Mouse (Mus musculus) cerebellum, postnatal 10 days (tissue): ENCODE results near the gene Cux1.
"Not testable (repeated sequence)": the region's sequence is repeated elsewhere in the genome, so short reads cannot be mapped to it uniquely, and the experiment has no call there.

Source experiments
- DNase-seq, 2 experiments: peaks; one replicate each; pipeline ENCODE4 v3.0.0; 2021; ENCODE audit warnings: mixed read lengths in 2 of 2

Gene Cux1

DNA sequence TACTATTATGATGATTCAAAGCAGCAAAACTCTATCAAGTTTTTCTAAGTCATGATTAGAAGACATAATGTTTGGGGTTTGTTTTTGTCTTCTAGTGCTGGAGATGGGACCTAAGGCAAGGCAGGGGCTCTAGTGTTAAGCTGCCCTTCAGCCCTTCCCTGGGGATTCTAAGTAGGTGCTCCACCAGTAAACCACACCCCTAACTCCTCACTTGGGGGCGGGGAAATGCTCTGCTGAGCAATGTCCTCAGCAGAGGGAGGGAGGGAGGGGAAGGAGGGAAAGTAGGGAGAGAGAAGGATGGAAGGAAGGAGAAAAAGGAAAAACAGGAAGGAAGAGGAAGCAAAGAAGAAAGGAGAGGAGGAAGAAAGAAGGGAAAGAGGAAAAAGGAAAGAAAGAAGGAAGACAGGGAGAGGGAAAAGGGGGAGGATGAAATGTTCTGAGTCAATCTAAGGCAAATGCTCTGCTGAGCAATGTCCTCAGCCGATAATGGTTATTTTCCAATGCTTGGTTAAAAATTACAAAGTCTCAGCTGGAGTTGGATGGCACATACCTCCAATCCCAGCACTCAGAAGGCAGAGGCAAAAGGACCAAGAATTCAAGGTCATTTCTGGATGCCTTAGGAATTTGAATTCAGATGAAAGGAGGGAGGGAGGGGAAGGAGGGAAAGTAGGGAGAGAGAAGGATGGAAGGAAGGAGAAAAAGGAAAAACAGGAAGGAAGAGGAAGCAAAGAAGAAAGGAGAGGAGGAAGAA lies 96.1 kb downstream of the Cux1 start:
- not testable (repeated sequence) for DNase-seq

DNA sequence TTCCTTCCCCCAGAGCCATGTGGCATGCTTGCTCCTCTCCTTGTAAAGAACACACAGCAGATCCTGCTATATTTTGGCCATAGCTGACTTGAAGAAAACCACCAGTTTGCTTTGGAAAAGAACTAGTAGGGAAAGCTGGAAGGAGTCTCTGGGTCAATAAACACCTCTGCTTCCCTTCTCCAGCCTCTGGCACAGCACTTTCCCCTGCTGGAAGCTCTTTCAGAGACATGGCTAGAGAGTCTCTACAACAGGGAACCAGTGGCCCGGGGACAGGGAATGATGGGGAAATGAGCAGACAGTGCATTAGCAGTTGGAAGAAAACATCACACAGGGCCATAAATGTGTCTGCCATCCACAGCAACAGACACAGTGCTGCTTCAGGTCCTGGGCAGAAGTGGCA lies 98.0 kb downstream of the Cux1 start:
- no peak for DNase-seq

DNA sequence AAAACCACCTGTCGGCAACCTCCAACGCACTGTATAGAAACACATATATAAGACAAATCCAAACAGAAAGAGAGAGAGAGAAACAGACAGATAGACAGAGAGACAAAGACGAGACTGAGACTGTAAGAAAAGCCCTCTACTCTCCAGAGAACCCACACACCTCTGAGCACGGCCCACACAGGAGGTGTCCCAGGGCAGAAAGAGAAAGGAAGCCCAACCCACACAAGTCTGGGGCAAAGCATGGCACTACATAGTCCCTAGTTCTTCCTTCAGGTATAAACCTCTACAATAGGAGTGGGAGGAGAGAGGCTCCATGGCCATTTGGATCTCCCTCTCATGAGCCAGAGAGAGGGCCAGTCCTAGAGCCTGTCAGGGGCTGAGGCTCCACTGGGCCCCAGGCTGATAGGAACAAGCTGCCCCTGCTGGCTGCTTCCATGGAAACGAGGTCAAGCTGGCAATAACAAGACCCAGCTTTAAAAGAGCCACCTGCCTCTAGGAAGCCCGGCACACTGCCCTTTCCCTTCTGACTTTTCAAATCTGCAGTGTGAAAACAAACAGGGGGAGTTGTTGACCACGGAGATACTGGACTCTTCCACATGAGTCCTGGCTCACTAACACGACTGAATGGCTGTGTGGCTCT lies 99.8 kb downstream of the Cux1 start:
- peak; percentile 75 to 84 for DNase-seq

DNA sequence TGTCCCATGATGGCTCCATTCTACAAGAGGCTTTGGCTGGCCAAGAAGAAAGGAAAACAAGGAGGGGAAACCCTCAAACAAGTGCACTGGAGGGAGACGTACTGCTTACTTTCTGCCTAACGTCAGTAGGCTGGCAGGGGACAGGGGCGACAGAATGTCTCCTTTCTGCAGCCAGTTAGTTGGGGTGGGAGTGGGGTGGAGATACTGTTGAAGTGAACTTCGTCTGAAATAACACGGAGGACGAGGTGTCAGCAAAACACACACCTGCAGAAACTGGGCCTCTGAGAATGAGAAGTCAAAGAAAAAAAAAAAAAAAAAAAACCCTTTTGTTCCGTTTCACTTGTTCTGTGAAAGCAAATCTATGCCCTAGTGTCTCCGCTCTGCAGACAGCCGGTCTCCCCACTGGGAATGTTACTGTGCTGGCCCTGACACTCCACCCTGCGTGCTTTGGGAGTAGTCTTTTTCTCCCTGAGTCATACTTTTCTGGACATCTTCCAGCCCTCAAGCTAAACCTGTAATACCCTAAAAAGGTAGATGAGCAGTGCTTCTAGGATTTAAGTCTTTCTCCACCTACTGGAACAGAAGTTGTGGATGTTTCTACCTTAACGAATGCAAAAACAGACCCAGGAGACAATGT lies 101.4 kb downstream of the Cux1 start:
- DNase-seq, result peak; percentile 28 to 36

DNA sequence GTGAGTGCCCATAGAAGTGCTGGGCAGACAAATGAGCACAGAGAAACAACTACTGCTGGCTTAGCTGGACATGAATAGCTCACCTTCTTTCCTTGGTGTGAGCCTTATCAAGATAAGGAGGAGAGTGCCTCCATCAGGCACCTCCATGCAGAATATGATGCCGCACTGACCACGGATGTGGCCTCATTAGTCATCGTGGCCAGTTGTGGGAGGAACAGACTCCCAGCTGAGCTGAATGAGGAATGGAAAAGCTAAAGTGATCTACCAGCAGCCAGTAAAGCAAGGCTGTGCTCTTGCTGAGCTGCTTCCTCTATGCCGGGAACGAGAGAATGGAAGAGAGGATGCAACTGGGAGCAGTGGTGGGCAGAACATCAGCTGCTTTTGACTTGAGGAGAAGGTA lies 101.9 kb downstream of the Cux1 start:
- no peak for DNase-seq

DNA sequence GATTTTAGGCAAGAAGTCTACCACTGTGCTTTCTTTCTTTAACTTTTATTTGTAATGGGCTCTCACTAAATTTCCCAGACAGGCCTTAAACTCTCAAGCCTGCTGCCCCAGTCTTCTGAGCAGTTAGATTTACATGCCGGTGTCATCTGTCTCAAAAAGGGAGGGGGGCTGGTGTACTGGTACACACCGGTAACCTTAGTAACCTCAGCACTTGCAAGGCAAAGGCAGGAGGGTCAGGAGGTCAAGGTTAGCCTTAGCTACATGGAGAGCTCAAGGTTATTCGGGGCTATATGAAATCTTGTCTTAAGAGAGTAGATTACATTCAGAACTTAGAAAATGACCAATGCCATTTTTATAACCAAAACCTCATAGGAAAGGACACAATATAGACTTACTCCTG lies 102.4 kb downstream of the Cux1 start:
- DNase-seq, result no peak

DNA sequence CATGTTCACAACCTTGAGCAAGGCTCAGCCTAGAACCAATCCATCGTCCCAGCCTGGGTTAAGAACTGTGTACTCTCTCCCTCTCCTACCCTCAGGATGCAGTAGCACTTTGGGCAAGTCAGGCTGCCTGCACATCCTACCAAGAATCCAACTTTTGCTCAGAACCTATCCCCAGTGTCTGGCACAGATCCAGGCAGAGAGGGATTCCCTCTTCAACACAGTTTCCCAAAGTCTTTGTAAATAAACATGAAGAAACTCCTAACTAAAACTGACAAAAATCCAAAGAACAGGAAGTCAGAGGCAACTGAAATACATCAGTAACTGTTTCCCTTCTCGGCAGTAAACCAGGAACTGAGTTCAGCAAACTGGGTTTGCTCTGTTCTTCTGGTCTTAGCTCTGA lies 103.2 kb downstream of the Cux1 start:
- peak; percentile 38 to 45 for DNase-seq

DNA sequence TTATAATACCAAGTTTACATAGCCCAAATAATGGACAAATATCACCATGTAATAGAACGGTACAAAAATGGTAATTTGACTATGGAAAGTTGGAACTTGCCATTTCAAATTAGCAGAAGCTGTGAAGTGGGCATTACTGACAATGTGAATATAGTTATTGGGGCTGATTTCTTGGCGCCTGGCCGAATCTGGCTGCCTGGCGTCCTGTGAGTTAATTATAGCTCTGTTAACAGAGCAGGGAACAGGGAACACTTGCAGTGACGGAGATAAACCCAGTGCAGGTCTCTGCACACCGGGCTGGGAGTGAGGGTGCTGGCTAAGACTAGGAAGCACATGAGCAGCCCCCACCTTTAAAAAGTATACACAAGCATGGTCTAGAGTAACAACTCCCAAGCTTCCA lies 104.7 kb downstream of the Cux1 start:
- peak; percentile 81 to 85 for DNase-seq

DNA sequence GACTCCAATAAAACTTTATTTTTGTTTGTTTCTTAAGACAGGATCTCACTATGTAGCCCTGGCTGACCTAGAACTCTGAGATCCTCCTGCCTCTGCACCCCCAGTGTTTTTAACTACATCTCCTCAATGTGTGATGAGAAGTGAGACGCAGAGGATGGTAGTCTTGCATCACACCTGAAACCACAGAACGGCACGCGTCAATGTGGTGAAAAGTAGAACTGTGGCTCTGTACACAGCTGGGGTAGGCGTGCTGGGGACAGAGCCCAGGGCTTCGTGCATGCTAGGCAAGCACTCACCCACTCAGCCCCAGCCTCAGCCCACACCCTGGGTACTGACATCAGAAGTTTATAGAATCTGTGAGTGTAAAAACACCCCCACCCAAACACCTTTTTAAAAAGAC lies 107.4 kb downstream of the Cux1 start:
- no peak for DNase-seq

DNA sequence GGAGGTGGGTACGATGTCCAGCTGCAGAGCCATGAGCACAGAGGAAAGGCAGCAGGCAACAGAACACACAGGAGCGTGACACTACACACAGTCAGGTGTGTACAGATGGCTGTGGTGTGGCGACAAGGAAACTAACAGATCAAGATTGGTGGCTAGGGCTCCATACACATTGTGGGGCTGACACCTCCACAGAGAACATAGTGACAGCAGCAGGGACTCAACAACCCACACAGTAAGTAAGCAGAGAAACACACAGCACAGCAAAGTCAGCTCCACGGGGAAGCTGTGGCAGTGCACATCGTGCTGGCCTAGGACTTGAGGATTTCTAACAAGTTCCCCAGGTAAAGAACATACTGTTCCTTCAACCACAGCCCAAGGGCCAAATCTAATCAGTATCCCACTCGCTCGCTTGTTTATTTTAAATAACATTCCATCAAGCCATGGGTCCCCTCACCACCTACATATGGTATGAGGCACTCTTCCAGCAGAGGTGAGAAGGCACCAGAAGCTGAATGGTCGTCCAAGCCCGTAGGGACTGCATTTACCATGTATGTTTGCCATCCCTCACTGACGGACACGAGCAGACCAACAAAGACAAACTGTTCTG lies 108.3 kb downstream of the Cux1 start:
- no peak for DNase-seq

DNA sequence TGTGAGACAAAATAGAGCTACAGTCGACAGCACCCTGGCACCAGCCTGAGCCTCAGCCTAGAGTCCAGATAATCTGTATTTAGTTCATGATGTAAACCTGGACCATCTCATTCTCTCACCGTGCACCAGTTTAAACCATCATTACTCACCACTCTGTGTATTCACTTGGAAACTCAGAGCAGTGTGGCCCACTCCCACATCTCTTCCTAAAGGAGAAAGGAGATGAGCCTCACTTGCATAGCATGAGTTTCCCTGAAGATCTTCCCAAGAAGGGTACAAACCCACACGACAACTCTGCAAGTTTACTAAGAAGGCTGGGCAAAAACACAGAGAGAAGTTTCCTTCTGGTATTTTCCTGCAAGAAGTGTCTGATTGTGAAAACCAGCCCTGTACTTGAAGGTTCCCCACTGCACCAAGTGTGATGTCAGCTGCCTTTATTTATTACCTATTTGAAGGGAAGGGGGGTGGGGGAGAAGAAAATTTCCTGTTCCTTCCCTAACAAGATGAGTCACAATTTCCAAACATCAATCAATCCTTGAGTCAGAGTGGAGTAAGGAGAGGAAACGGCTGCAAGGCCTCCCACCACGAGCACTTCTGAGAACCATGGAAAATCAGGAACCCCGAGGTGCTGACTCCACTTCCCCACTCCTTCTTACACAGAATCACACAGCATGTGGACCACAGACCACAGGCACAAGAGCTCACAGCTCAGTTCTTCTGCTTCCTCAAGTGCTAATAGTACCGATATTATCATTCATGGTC lies 109.0 kb downstream of the Cux1 start:
- no peak for DNase-seq

DNA sequence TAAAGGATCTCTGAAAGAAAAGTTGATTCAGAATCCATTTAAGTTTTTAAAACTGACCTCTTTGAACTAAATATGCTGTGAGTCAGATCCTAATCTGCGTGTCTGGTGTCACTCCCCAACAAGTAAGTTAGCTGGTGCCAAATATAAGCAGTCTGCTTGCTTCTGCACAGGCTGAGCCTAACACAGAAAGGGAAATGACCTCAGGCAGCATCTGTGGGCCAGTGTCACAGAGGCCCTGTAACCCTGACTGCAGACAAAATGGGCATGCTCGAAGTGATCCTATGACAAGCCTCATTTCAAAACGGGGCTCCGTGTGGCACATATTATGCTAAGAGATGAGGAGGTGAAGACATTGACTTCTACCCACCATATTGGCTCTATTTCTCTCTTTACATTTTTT lies 110.9 kb downstream of the Cux1 start:
- DNase-seq, result no peak

DNA sequence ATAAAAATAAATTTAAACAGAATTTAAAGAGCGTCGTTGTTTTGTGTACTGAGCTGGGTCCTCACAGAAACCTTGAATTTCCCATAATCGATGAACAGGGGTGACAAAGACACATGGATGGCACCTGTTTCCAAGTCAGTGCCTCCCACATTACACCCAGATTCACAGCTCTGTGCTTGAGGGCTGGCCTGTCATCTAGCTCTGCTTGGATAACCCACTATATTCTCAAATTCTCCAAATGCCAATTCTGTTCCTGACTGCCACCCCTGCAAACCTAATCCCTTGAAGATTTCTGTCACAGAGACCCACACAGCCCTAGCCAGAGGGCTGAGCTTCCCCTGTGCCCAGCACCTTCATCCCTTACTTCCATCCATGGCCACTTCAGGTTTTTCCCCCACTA lies 114.6 kb downstream of the Cux1 start:
- no peak for DNase-seq

DNA sequence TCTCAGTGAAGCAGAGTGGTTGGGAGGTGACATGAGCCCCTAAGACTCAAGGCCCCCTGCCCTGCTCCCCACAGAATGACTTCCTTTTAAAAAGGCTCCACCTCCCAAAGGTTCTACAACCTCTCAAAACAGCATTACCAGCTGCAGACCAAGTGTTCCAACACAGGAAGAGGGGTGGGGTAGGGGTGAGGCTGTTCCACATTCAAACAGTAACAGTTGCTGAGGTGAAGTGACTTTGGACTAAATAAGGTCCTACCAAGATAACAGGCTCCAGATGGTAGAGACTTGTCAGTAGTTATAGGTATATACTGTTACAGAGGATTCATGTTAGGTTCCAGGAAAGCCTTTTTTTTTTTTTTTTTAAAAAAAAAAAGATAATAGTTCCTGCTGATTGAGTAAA lies 117.5 kb downstream of the Cux1 start:
- no peak for DNase-seq

DNA sequence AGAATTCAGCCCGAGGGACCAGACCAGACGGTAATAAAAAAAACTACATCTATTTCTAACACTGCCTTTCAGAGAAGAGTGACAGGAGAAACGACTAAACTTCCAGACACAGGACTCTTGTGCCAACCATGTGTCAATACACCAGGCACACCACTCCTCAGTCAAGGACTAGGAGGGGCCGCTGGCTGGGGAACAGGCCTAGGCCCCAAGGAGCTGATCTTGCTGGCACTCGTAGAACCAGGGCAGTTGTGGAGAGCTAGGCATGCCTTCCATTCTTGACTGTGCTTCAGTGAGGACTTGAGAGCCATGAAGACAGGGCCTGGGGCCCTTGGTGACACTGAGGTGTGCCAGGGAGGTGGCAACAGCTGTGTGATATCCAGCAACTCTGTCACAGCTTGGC lies 121.3 kb downstream of the Cux1 start:
- no peak for DNase-seq

DNA sequence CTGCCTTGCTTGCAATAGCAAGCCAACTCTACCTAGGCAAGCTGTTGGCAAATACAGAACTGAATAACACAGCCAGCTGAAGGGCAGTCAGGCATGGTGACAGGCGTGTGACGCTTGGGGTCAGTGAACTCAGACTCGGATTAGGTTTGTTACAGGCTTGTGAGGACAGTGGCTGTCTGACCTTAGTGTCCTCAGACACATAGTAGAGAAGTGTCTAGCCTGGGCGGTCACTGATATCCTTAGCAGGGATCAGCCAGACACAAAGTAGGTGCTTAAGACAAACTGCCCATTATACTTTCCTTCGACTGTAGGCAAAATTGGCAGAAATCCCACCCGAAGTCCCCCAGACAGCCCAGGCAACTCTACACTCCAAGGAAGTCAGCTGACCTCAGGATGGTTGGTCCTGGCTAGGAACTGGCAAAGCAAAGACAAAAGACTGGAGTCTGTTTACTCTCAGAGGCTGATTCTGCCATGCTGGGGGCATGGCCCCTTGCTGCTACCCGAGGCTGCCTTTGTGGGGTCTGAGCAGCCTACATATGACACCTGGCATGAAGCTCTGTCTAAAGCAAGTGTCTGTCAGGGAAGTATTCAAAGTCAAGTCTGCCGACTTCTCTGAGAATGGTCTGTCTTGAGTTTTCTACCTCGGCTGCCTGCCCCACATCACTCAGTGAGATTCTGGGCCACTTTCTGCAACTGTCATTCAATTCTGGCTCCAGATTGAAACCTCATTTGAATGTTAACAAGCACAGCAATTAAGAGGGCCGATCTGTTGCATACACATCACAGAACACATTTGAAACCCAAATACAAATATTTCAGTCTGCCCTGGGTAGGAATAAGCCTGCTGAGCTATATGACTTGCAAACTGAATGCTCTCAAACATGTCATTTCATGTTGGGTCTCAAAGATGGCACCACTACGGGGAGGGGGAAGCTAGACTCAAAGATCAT lies 124.8 kb downstream of the Cux1 start:
- DNase-seq, result peak; percentile 53 to 63

DNA sequence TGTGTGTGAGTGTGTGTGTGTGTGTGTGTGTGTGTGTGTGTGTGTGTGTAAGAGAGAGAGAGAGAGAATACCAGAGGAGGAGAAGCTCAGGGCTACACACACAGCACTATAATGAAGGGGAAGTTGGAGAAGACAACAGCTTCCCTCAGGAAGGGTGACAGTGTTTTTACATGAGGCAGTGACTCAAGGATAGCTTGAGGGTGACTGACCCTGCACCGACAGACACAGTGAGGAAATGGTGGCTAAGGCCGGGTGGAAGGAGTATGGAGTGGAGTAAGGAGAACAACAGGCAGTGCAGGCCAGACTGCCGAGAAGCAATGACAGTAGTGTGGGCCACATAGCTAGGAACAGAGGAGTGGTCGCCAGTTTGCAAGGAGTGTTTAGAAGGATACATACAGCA lies 137.6 kb downstream of the Cux1 start:
- no peak for DNase-seq

DNA sequence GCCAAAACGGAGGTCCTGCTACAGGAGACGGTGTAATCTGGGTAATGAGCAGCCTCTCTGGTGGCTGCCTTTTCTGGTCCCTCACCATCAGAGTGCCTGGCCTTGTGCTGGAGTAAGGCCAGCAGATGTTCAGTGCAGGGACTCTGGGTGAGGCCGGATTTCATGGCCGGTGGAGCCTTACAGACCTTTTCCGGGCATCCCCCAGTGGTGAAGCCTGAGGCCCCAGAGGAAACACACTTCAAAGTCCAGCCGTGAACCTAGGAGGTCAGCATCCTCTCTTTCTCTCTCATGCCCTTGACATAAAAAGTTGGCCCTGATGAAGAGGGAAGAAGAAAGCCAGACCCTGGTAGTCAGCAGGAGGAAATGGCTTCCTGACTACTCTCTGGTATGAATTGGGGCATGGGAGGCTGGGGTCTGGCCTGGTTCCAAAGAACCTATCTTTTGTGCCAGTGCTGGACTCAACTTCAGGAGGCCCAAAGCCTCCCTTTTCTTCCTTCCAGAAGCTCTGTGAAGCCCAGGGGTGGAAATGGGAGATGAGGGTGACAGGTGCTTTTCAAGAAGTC lies 138.7 kb downstream of the Cux1 start:
- DNase-seq, result peak; percentile 26 to 36

DNA sequence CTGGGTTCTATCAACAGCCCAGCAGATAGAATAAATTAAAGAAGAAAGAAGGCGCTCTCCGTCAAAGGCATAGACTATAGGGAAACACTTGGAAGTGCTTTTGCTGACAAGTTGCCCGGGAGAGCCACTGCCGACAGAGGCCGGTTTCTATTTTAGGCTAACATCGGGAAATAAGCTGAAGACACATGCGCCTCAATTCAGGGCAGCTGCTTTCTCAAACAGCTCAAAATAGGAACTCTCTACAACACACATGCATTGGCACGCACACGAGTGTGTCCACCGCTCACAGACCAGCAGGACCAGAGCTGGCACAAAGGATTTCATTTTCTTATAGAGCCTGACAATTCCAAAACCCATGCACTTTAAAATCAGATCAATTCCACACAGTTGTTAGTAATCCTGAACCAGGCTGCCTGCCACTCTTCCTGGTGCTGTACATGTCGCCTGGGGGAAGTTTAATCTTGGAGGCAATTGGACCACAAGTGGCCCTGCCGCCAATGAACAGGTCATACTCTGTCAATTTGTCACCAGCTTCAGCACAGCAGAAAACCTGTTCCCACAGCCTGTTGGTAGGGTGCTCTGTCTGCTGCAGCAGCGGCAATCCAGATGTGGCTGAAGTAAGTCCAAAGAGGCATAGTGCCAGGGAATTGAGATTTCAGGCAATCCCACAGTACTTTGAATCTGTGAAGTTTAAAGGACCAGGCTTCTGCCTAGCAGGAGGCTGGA lies 139.4 kb downstream of the Cux1 start:
- DNase-seq, result peak in 1 of 2 experiments; percentile 13

DNA sequence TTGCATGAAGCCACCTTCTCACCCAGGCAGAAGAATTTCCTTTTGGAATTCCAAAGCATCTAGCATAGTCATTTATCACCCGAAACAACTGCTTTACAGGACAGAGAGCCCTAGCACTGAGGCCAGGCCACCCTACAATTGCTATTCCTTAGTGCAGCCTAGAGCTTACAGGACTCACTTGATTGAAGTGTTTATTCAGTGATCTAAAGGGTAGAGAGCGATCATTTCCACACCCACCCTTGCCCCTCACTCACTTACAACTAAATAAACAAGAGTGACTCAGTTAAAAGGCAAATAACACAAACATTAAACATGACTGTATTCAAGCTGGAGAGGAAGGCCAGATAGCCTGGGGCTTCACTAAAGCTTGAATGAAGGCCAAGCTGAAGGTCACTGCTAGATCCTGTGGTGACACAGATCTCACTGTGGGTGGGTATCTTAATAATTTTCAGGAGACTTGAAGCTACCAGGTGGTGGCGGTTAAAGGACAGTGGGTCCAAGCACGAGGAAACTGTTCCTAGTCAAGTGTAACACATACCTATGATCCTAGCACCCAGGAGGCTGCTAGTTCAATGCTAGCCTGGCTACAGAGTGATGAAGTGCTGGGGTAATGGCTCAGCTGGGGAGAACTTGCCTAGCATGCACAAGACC lies 140.0 kb downstream of the Cux1 start:
- peak in 1 of 2 experiments; percentile 25 for DNase-seq
